Mouse (Mus musculus) cerebral cortex, adult 2 months (tissue): Measurements from ENCODE around the gene Spata2.

Experiments used
- WGBS: fragments of 180-500 bp; shearing (Covaris S2); methylation state at CpG from one replicate; pipeline ENCODE4 v1.1.7; 2018; 5-methylcytosine and 5-hydroxymethylcytosine counted together

The Spata2 gene

GRCm38 (mm10) chr2:167482681-167483080 is 10.0 kb downstream of the Spata2 start:
- 60% methylated on average over 4 of the region's 4 CpGs for WGBS

- 98% methylated on average over 1 of the region's 1 CpGs for WGBS
These were observed 13.2 kb downstream of the Spata2 start for GRCm38 (mm10) chr2:167479501-167479900.

- WGBS: 49% methylated on average over 2 of the region's 2 CpGs
These were observed 14.6 kb downstream of the Spata2 start for GRCm38 (mm10) chr2:167478128-167478527.

GRCm38 (mm10) chr2:167476762-167477161 is 15.9 kb downstream of the Spata2 start:
- WGBS: 43% methylated on average over 4 of the region's 4 CpGs

- 1% methylated on average over 7 of the region's 7 CpGs for WGBS
These were observed 16.4 kb downstream of the Spata2 start for GRCm38 (mm10) chr2:167476200-167476688.

GRCm38 (mm10) chr2:167475596-167475995 is 17.1 kb downstream of the Spata2 start:
- 71% methylated on average over 5 of the region's 5 CpGs for WGBS

GRCm38 (mm10) chr2:167474218-167474617 is 18.5 kb downstream of the Spata2 start:
- 88% methylated on average over 6 of the region's 6 CpGs for WGBS

GRCm38 (mm10) chr2:167471585-167471984 is 21.1 kb downstream of the Spata2 start:
- 86% methylated on average over 6 of the region's 6 CpGs for WGBS

GRCm38 (mm10) chr2:167470611-167471010 is 22.1 kb downstream of the Spata2 start:
- 89% methylated on average over 3 of the region's 3 CpGs for WGBS

GRCm38 (mm10) chr2:167468444-167468843 is 24.2 kb downstream of the Spata2 start:
- 80% methylated on average over 6 of the region's 6 CpGs for WGBS

- 84% methylated on average over 5 of the region's 5 CpGs for WGBS
These were observed 25.5 kb downstream of the Spata2 start for GRCm38 (mm10) chr2:167467214-167467613.

- 92% methylated on average over 3 of the region's 3 CpGs for WGBS
These were observed 26.7 kb downstream of the Spata2 start for GRCm38 (mm10) chr2:167465951-167466350.

GRCm38 (mm10) chr2:167463802-167464201 is 28.9 kb downstream of the Spata2 start:
- 96% methylated on average over 5 of the region's 5 CpGs for WGBS

GRCm38 (mm10) chr2:167462954-167463353 is 29.7 kb downstream of the Spata2 start:
- 57% methylated on average over 6 of the region's 6 CpGs for WGBS

- WGBS: 85% methylated on average over 6 of the region's 6 CpGs
These were observed 33.4 kb downstream of the Spata2 start for GRCm38 (mm10) chr2:167459071-167459865.

- 88% methylated on average over 3 of the region's 3 CpGs for WGBS
These were observed 34.1 kb downstream of the Spata2 start for GRCm38 (mm10) chr2:167458548-167458947.

GRCm38 (mm10) chr2:167457213-167457612 is 35.5 kb downstream of the Spata2 start:
- WGBS: 57% methylated on average over 9 of the region's 9 CpGs

- 61% methylated on average over 5 of the region's 5 CpGs for WGBS
These were observed 36.2 kb downstream of the Spata2 start for GRCm38 (mm10) chr2:167456361-167457020.

- 42% methylated on average over 3 of the region's 3 CpGs for WGBS
These were observed 38.9 kb downstream of the Spata2 start for GRCm38 (mm10) chr2:167453814-167454213.

- 84% methylated on average over 8 of the region's 8 CpGs for WGBS
These were observed 42.0 kb downstream of the Spata2 start for GRCm38 (mm10) chr2:167450647-167451046.

GRCm38 (mm10) chr2:167449331-167450275 is 43.1 kb downstream of the Spata2 start:
- WGBS: 82% methylated on average over 21 of the region's 21 CpGs

- 93% methylated on average over 8 of the region's 8 CpGs for WGBS
These were observed 45.1 kb downstream of the Spata2 start for GRCm38 (mm10) chr2:167447629-167448028.
